Mouse (Mus musculus) left cerebral cortex, postnatal 14 days (tissue): ENCODE results near the gene Ppp1r13b. TPM values are rescaled to one million over a fixed set of nuclear protein-coding genes. Genes with fewer than 3 reads are reported as not detected.

ENCODE experiments used
- total RNA-seq, 2 experiments: library from RNA; stranded (reverse); gene quantifications; 2 replicates each; pipeline ENCODE4 v1.2.3; 2021

Ppp1r13b gene
- total RNA-seq, 2 experiments from 2014 or later = 61.2 to 64.4 TPM

Other genes with a start within 250 kb of the Ppp1r13b start
- 1,000 to 10,000 TPM; 1,395 to 1,474 TPM for gene Ckb, start 235.8 kb downstream of the Ppp1r13b start, total RNA-seq
- 10 to 100 TPM; 18.9 to 19.7 TPM for gene Trmt61a, start 230.0 kb downstream of the Ppp1r13b start, total RNA-seq
- 10 to 100 TPM; 45.7 to 47.0 TPM for gene Bag5, start 194.9 kb downstream of the Ppp1r13b start, total RNA-seq
- 10 to 100 TPM; 39.4 to 44.3 TPM for gene Apopt1, start 194.8 kb downstream of the Ppp1r13b start, total RNA-seq
- 100 to 1,000 TPM; 856 to 890 TPM for gene Klc1, start 149.3 kb downstream of the Ppp1r13b start, total RNA-seq
- gene Xrcc3, start 94.2 kb downstream of the Ppp1r13b start, total RNA-seq = 1 to 10 TPM; 3.7 to 4.7 TPM
- 10 to 100 TPM; 19.8 TPM for gene Zfyve21, start 93.9 kb downstream of the Ppp1r13b start, total RNA-seq
- gene Atp5mpl, start 58.9 kb upstream of the Ppp1r13b start, total RNA-seq = 100 to 1,000 TPM; 411 to 446 TPM
- gene Tdrd9, start 63.4 kb upstream of the Ppp1r13b start, total RNA-seq = under 1 TPM; 0.13 to 0.55 TPM
- gene Rd3l, start 73.2 kb upstream of the Ppp1r13b start, total RNA-seq = not detected
- 1 to 10 TPM; 1.9 to 4.7 TPM for gene Aspg, start 198.6 kb upstream of the Ppp1r13b start, total RNA-seq
- 1 to 10 TPM; 5.8 to 8.1 TPM for gene Kif26a, start 238.1 kb upstream of the Ppp1r13b start, total RNA-seq